Comparison of ENCODE assay signal across 8 mouse cellular contexts in genomic region chr10:79984871-79985270, GRCm38 (mm10). TPM values are rescaled to one million over a fixed set of nuclear protein-coding genes. Genes with fewer than 3 reads are reported as not detected.
DNase-seq lines count a peak whose midpoint lies in the region; ATAC-seq and TF ChIP-seq lines count a peak whose summit lies in the region.

No protein-coding gene starts in this region.

- H3K4me1 ChIP-seq in G1E (ENCODE audit: insufficient read depth, low read depth, low read length): peaks cover 86% of the 10 kb centered on the region
- H3K4me1 ChIP-seq in forebrain, embryonic 16.5 days (replicated peaks; ENCODE audit: control insufficient read depth, insufficient read depth, low read length): peaks cover 40% of the 10 kb centered on the region
- peaks cover 31% of the 10 kb centered on the region for H3K4me1 ChIP-seq in lung, embryonic 14.5 days (ENCODE audit: insufficient read depth)
- H3K4me1 ChIP-seq in olfactory bulb, adult 2 months (ENCODE audit: control insufficient read depth, insufficient read depth, low read length): peaks cover 47% of the 10 kb centered on the region
- peaks cover 51% of the 10 kb centered on the region for H3K4me1 ChIP-seq in thymus, adult 2 months (replicated peaks; ENCODE audit: control insufficient read depth, insufficient read depth, low read length)

- H3K9me3 ChIP-seq in G1E (replicated peaks): no peaks in the 10 kb centered on the region
- H3K9me3 ChIP-seq in forebrain, embryonic 16.5 days (ENCODE audit: control insufficient read depth, low read length): no peaks in the 10 kb centered on the region
- no peaks in the 10 kb centered on the region for H3K9me3 ChIP-seq in lung, embryonic 14.5 days (ENCODE audit: low read depth, low read length)

- ATAC-seq in G1E (ENCODE audit: extremely low read depth, insufficient number of reproducible peaks, low FRiP score, poor library complexity, severe bottlenecking): peak; percentile 81
- ATAC-seq in forebrain, embryonic 16.5 days: peak; percentile 95
- ATAC-seq in lung, embryonic 14.5 days (ENCODE audit: insufficient read depth): peak; percentile 92

- peak overlapping the region; percentile 96 for H3K27ac ChIP-seq in forebrain, embryonic 16.5 days (ENCODE audit: low read length)
- H3K27ac ChIP-seq in layer of hippocampus, adult 2 months: peak overlapping the region; percentile 99
- H3K27ac ChIP-seq in lung, embryonic 14.5 days (ENCODE audit: low read depth): peak overlapping the region; percentile 99
- H3K27ac ChIP-seq in olfactory bulb, adult 2 months (ENCODE audit: insufficient read depth, low read depth, low read length): peak overlapping the region; percentile 98
- H3K27ac ChIP-seq in thymus, adult 2 months (ENCODE audit: control insufficient read depth, insufficient read depth, low read length): peak overlapping the region; percentile 87

- H3K4me2 ChIP-seq in forebrain, embryonic 16.5 days (ENCODE audit: low read length): peak overlapping the region; percentile 99
- H3K4me2 ChIP-seq in lung, embryonic 14.5 days: peak overlapping the region; percentile 76

- H3K36me3 ChIP-seq in G1E (replicated peaks): peaks cover 35% of the 10 kb centered on the region
- H3K36me3 ChIP-seq in forebrain, embryonic 16.5 days (ENCODE audit: control insufficient read depth, insufficient read depth): no peaks in the 10 kb centered on the region
- peaks cover 19% of the 10 kb centered on the region for H3K36me3 ChIP-seq in lung, embryonic 14.5 days (ENCODE audit: insufficient read depth)
- H3K36me3 ChIP-seq in thymus, adult 2 months (ENCODE audit: control insufficient read depth, insufficient read depth, low read length): no peaks in the 10 kb centered on the region

- intact Hi-C loops in heart, postnatal 36 days (cut with DNase I): loop anchor here (2.0 kb wide), 1 partner anchor 156 kb away; the partner anchor contains the start of gene Cbarp

- H3K9ac ChIP-seq in forebrain, embryonic 16.5 days (replicated peaks; ENCODE audit: low read depth, low read length): peak overlapping the region; percentile 89
- peak overlapping the region; percentile 65 for H3K9ac ChIP-seq in lung, embryonic 14.5 days

- TF ChIP-seq CTCF in G1E (IDR thresholded peaks at IDR 0.05; ENCODE audit: low read depth, low read length): no peak
- TF ChIP-seq CTCF in layer of hippocampus, adult 2 months (conservative IDR thresholded peaks at IDR 0.05): no peak
- TF ChIP-seq CTCF in lung, embryonic 14.5 days (IDR thresholded peaks at IDR 0.05; ENCODE audit: low read depth): no peak
- peak; percentile 4; the same call in 1 of the 2 replicates for TF ChIP-seq CTCF in olfactory bulb, adult 2 months (IDR thresholded peaks at IDR 0.05; ENCODE audit: insufficient read depth, low read depth, low read length)
- TF ChIP-seq CTCF in thymus, adult 2 months (IDR thresholded peaks at IDR 0.05; ENCODE audit: borderline replicate concordance, control insufficient read depth, extremely low read depth, insufficient read depth, low read length, poor library complexity): no peak

- DNase-seq in G1E (ENCODE audit: low spot score): peak; percentile 79
- peak; percentile 93 to 99 for DNase-seq in cerebellum, adult 18-20 months
- peak; percentile 90 to 94 for DNase-seq in heart, postnatal 36 days
- DNase-seq in layer of hippocampus, adult 2 months (ENCODE audit: low spot score in 2 of 2): peak; percentile 93 to 98
- DNase-seq in lung, embryonic 14.5 days: peak; percentile 99
- DNase-seq in thymus, adult 2 months: peak; percentile 95

- H3K27me3 ChIP-seq in G1E (ENCODE audit: insufficient read depth, low read length): peaks cover 9% of the 10 kb centered on the region; the same call in 1 of the 2 replicates
- H3K27me3 ChIP-seq in forebrain, embryonic 16.5 days (replicated peaks; ENCODE audit: control insufficient read depth, insufficient read depth, low read length): peaks cover 30% of the 10 kb centered on the region
- H3K27me3 ChIP-seq in lung, embryonic 14.5 days (ENCODE audit: insufficient read depth, low read length): no peaks in the 10 kb centered on the region
- no peaks in the 10 kb centered on the region for H3K27me3 ChIP-seq in thymus, adult 2 months (ENCODE audit: control insufficient read depth, insufficient read depth, low read length)

- no peak; the same call in 1 of the 2 replicates for TF ChIP-seq POLR2A in olfactory bulb, adult 2 months (IDR thresholded peaks at IDR 0.05; ENCODE audit: insufficient read depth, low read depth, low read length)
- TF ChIP-seq POLR2A in thymus, adult 2 months (IDR thresholded peaks at IDR 0.05; ENCODE audit: control insufficient read depth, extremely low read depth, insufficient read depth, low read length, poor library complexity): peak; percentile 33; the same call in 1 of the 2 replicates

- WGBS in forebrain, embryonic 16.5 days: under 1% methylated on average over 22 of the region's 22 CpGs
- under 1% methylated on average over 22 of the region's 22 CpGs for WGBS in lung, embryonic 14.5 days
- under 1% methylated on average over 22 of the region's 22 CpGs for WGBS in olfactory bulb, adult 2 months
- under 1% methylated on average over 22 of the region's 22 CpGs for WGBS in thymus, adult 2 months

- H3K4me3 ChIP-seq in G1E (ENCODE audit: low read depth, low read length): peak overlapping the region; percentile 84
- H3K4me3 ChIP-seq in forebrain, embryonic 16.5 days (replicated peaks; ENCODE audit: low read length): peak overlapping the region; percentile 83
- peak overlapping the region; percentile 79 for H3K4me3 ChIP-seq in layer of hippocampus, adult 2 months
- peak overlapping the region; percentile 85 for H3K4me3 ChIP-seq in lung, embryonic 14.5 days (ENCODE audit: low read depth, low read length)
- H3K4me3 ChIP-seq in olfactory bulb, adult 2 months (ENCODE audit: insufficient read depth, low read depth, low read length): peak overlapping the region; percentile 73
- H3K4me3 ChIP-seq in thymus, adult 2 months (ENCODE audit: control insufficient read depth, insufficient read depth, low read length): peak overlapping the region; percentile 72

RNA-seq across cellular contexts. Expression of gene Tmem259, which starts 0.7 kb away (rescaled TPM):
- total RNA-seq in G1E (2014; fragmentation: Nextera tagmentation) (62.8 and 79.8 TPM in 2 replicates), G1E (2017) (41.6 and 47.0 TPM in 2 replicates)
- polyA plus RNA-seq in G1E (2012): 264 and 361 TPM in 2 replicates
- polyA plus RNA-seq in forebrain, embryonic 16.5 days (2015; fragmentation: Nextera tagmentation; extraction: Ambion mirVana): 12.3 and 12.8 TPM in 2 replicates
- total RNA-seq in heart, postnatal 36 days (2021): 100 to 1,000 TPM; 107 to 120 TPM
- 100 to 1,000 TPM; 124 TPM for total RNA-seq in layer of hippocampus, adult 2 months (2021)
- polyA plus RNA-seq in lung, embryonic 14.5 days (2014; fragmentation: Nextera tagmentation; extraction: Ambion mirVana): 19.3 and 23.4 TPM in 2 replicates
- polyA plus RNA-seq in olfactory bulb, adult 2 months (2012; ENCODE audit: insufficient read depth, insufficient read length, low replicate concordance, missing spikeins): not detected in 2 replicates
- 540 and 566 TPM in 2 replicates for polyA plus RNA-seq in thymus, adult 2 months (2012; rRNA removed)

RNA-seq across cellular contexts. Expression of gene Cnn2, which starts 3.5 kb away (rescaled TPM):
- total RNA-seq in G1E (2014; fragmentation: Nextera tagmentation) (4.6 and 8.4 TPM in 2 replicates), G1E (2017) (7.4 and 10.5 TPM in 2 replicates)
- 20.8 and 27.2 TPM in 2 replicates for polyA plus RNA-seq in G1E (2012)
- polyA plus RNA-seq in forebrain, embryonic 16.5 days (2015; fragmentation: Nextera tagmentation; extraction: Ambion mirVana): 30.5 and 31.3 TPM in 2 replicates
- total RNA-seq in heart, postnatal 36 days (2021): 10 to 100 TPM; 29.9 to 30.6 TPM
- 1 to 10 TPM; 5.4 to 5.6 TPM for total RNA-seq in layer of hippocampus, adult 2 months (2021)
- 354 and 364 TPM in 2 replicates for polyA plus RNA-seq in lung, embryonic 14.5 days (2014; fragmentation: Nextera tagmentation; extraction: Ambion mirVana)
- polyA plus RNA-seq in olfactory bulb, adult 2 months (2012; ENCODE audit: insufficient read depth, insufficient read length, low replicate concordance, missing spikeins): 124 and 250 TPM in 2 replicates
- 239 and 245 TPM in 2 replicates for polyA plus RNA-seq in thymus, adult 2 months (2012; rRNA removed)

RNA-seq across cellular contexts. Expression of gene Abca7, which starts 11.4 kb away (rescaled TPM):
- total RNA-seq in G1E (2014; fragmentation: Nextera tagmentation) (17.4 and 35.9 TPM in 2 replicates), G1E (2017) (12.1 and 15.2 TPM in 2 replicates)
- 21.1 and 21.6 TPM in 2 replicates for polyA plus RNA-seq in G1E (2012)
- 3.9 and 4.7 TPM in 2 replicates for polyA plus RNA-seq in forebrain, embryonic 16.5 days (2015; fragmentation: Nextera tagmentation; extraction: Ambion mirVana)
- 1 to 10 TPM; 7.7 to 7.9 TPM for total RNA-seq in heart, postnatal 36 days (2021)
- total RNA-seq in layer of hippocampus, adult 2 months (2021): 10 to 100 TPM; 10.7 to 11.0 TPM
- polyA plus RNA-seq in lung, embryonic 14.5 days (2014; fragmentation: Nextera tagmentation; extraction: Ambion mirVana): 3.0 and 3.5 TPM in 2 replicates
- polyA plus RNA-seq in olfactory bulb, adult 2 months (2012; ENCODE audit: insufficient read depth, insufficient read length, low replicate concordance, missing spikeins): not detected in 2 replicates
- polyA plus RNA-seq in thymus, adult 2 months (2012; rRNA removed): 79.5 and 83.5 TPM in 2 replicates

RNA-seq across cellular contexts. Expression of gene Grin3b, which starts 14.4 kb away (rescaled TPM):
- total RNA-seq in G1E (2014; fragmentation: Nextera tagmentation) (0.60 TPM in 1 of 2 replicates, not detected in the other), G1E (2017) (0.44 TPM in 1 of 2 replicates, not detected in the other)
- 0.07 and 0.10 TPM in 2 replicates for polyA plus RNA-seq in G1E (2012)
- polyA plus RNA-seq in forebrain, embryonic 16.5 days (2015; fragmentation: Nextera tagmentation; extraction: Ambion mirVana): 0.29 and 0.60 TPM in 2 replicates
- total RNA-seq in heart, postnatal 36 days (2021): under 1 TPM; 0.27 to 0.28 TPM
- under 1 TPM in 1 of 2 experiments, not detected in 1; 0.15 TPM for total RNA-seq in layer of hippocampus, adult 2 months (2021)
- polyA plus RNA-seq in lung, embryonic 14.5 days (2014; fragmentation: Nextera tagmentation; extraction: Ambion mirVana): 0.30 and 0.41 TPM in 2 replicates
- not detected in 2 replicates for polyA plus RNA-seq in olfactory bulb, adult 2 months (2012; ENCODE audit: insufficient read depth, insufficient read length, low replicate concordance, missing spikeins)
- polyA plus RNA-seq in thymus, adult 2 months (2012; rRNA removed): 0.07 and 0.14 TPM in 2 replicates

RNA-seq across cellular contexts. Expression of gene Wdr18, which starts 24.9 kb away (rescaled TPM):
- total RNA-seq in G1E (2014; fragmentation: Nextera tagmentation): 28.5 and 37.3 TPM in 2 replicates
- total RNA-seq in G1E (2017): 34.4 and 34.6 TPM in 2 replicates
- 69.0 and 69.5 TPM in 2 replicates for polyA plus RNA-seq in G1E (2012)
- polyA plus RNA-seq in forebrain, embryonic 16.5 days (2015; fragmentation: Nextera tagmentation; extraction: Ambion mirVana): 81.8 and 97.7 TPM in 2 replicates
- total RNA-seq in heart, postnatal 36 days (2021): 10 to 100 TPM; 25.6 to 28.8 TPM
- total RNA-seq in layer of hippocampus, adult 2 months (2021): 10 to 100 TPM; 44.8 to 47.0 TPM
- polyA plus RNA-seq in lung, embryonic 14.5 days (2014; fragmentation: Nextera tagmentation; extraction: Ambion mirVana): 113 and 124 TPM in 2 replicates
- polyA plus RNA-seq in olfactory bulb, adult 2 months (2012; ENCODE audit: insufficient read depth, insufficient read length, low replicate concordance, missing spikeins): not detected in 2 replicates
- polyA plus RNA-seq in thymus, adult 2 months (2012; rRNA removed): 68.1 and 74.5 TPM in 2 replicates

Comparison
In these comparisons a context has a peak if more than half of its experiments do, and no peak if none do; other contexts are left out.
1. Peak in every context shown above with its lines: DNase-seq, ATAC-seq, H3K4me3 ChIP-seq and H3K27ac ChIP-seq.
2. RNA of gene Tmem259, which starts 0.7 kb away (polyA plus RNA-seq): 540 to 566 TPM in thymus, adult 2 months, 264 to 361 TPM in G1E, 19.3 to 23.4 TPM in lung, embryonic 14.5 days and 12.3 to 12.8 TPM in forebrain, embryonic 16.5 days; not detected in olfactory bulb, adult 2 months; every median in the first group is over 10 times any median in the second.